Mouse (Mus musculus): ENCODE measurements around the gene Gm20388. TPM values are rescaled to one million over a fixed set of nuclear protein-coding genes. Genes with fewer than 3 reads are reported as not detected.
A peak's percentile ranks its signal among the peaks of the same experiment; 100 is the strongest.

Gm20388 gene
- total and polyA plus RNA-seq, 2 experiments from 2014 or later, result 51.3 TPM; not detected in 1

- Histone ChIP-seq H3K36me3 (ENCODE audit: insufficient read depth) (no peaks in the 10 kb centered on the region), H3K9me3 (ENCODE audit: low read length) (no peaks in the 10 kb centered on the region), H3K4me3 (ENCODE audit: low read depth, low read length) (peak within 1 kb of the TSS; percentile 89), H3K9ac (peak within 1 kb of the TSS; percentile 73), H3K4me1 (ENCODE audit: insufficient read depth) (peaks cover 23% of the 10 kb centered on the region), H3K4me2 (ENCODE audit: low read depth) (peak within 1 kb of the TSS; percentile 79), H3K27me3 (ENCODE audit: insufficient read depth, low read length) (no peaks in the 10 kb centered on the region), H3K27ac (ENCODE audit: low read depth, low read length) (peak within 1 kb of the TSS; percentile 76)
- ATAC-seq, result peak; percentile 81
- DNase-seq, result peak; percentile 94
- TF ChIP-seq CTCF (IDR thresholded peaks at IDR 0.05; ENCODE audit: low read depth), result no peak
- under 1% methylated on average over 32 of the region's 53 CpGs for WGBS
Measured at GRCm38 (mm10) chr8:124231176-124231484, 4320.5 kb downstream of the Gm20388 start, which contains the start of gene Galnt2. Galnt2 (plus strand) TSS chr8:124231391.

GRCm38 (mm10) chr8:124231485-124232279, 4321.0 kb downstream of the Gm20388 start:
- ATAC-seq (peak; percentile 80), DNase-seq (peak; percentile 19)
- Histone ChIP-seq H3K27ac (ENCODE audit: low read depth, low read length) (peak overlapping the region; percentile 76), H3K9ac (peak overlapping the region; percentile 73), H3K27me3 (ENCODE audit: insufficient read depth, low read length) (no peaks in the 10 kb centered on the region), H3K9me3 (ENCODE audit: low read length) (no peaks in the 10 kb centered on the region), H3K4me2 (ENCODE audit: low read depth) (peak overlapping the region; percentile 79), H3K4me3 (ENCODE audit: low read depth, low read length) (peak overlapping the region; percentile 89), H3K4me1 (ENCODE audit: insufficient read depth) (peaks cover 23% of the 10 kb centered on the region), H3K36me3 (ENCODE audit: insufficient read depth) (no peaks in the 10 kb centered on the region)
- TF ChIP-seq CTCF (IDR thresholded peaks at IDR 0.05; ENCODE audit: low read depth), result no peak
- WGBS, result 2% methylated on average over 82 of the region's 83 CpGs

DNA sequence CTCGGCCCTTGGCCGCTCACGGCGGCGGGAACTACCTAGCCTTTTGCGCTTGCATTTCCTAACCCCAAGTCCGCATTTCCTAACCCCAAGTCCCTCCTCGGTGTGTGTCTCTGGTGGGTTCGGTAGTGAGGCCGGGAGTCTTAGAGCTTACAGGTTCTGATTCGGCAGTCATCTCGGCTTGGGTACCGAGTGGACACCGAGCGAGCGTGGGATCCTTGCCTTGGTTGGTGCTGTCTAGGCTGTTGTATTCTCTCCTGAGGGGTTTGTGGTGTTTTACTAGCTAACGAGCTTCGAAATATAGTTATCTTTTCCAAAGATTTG, 4321.6 kb downstream of the Gm20388 start:
- peaks cover 23% of the 10 kb centered on the region for H3K4me1 ChIP-seq (ENCODE audit: insufficient read depth)
- peak overlapping the region; percentile 89 for H3K4me3 ChIP-seq (ENCODE audit: low read depth, low read length)
- H3K27me3 ChIP-seq (ENCODE audit: insufficient read depth, low read length), result no peaks in the 10 kb centered on the region
- DNase-seq (peak; percentile 27), ATAC-seq (no peak)
- no peaks in the 10 kb centered on the region for H3K9me3 ChIP-seq (ENCODE audit: low read length)
- 4% methylated on average over 18 of the region's 18 CpGs for WGBS
- no peaks in the 10 kb centered on the region for H3K36me3 ChIP-seq (ENCODE audit: insufficient read depth)
- peak overlapping the region; percentile 79 for H3K4me2 ChIP-seq (ENCODE audit: low read depth)
- no peak for TF ChIP-seq CTCF (IDR thresholded peaks at IDR 0.05; ENCODE audit: low read depth)
- H3K9ac ChIP-seq, result peak overlapping the region; percentile 73
- peak overlapping the region; percentile 16 for H3K27ac ChIP-seq (ENCODE audit: low read depth, low read length)

DNA sequence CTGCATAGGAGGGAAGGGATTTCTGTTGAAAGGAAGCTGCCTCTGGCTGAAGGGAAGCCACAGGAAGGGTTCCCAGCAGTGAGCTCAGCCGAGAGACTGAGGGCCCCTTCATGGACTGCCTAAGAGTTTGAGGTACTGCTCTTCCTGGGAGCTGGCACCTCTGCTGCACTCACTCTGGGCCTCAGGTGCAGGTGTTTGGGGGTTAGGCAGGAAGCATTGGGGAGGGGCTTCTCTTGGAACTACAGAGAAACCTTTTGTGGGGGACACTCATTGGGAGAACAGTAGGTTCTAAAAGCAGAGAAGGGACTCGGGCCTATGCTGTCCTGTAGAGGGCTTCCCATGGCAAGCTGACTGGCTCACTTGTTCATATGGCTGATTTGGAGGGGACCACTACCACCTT, 4323.9 kb downstream of the Gm20388 start:
- H3K9ac ChIP-seq, result peak overlapping the region; percentile 6; the same call in 1 of the 2 replicates
- H3K4me2 ChIP-seq (ENCODE audit: low read depth), result no peak overlapping the region
- peaks cover 23% of the 10 kb centered on the region for H3K4me1 ChIP-seq (ENCODE audit: insufficient read depth)
- ATAC-seq (no peak), DNase-seq (no peak)
- no peak overlapping the region for H3K4me3 ChIP-seq (ENCODE audit: low read depth, low read length)
- no peaks in the 10 kb centered on the region for H3K27me3 ChIP-seq (ENCODE audit: insufficient read depth, low read length)
- H3K27ac ChIP-seq (ENCODE audit: low read depth, low read length), result no peak overlapping the region
- TF ChIP-seq CTCF (IDR thresholded peaks at IDR 0.05; ENCODE audit: low read depth), result no peak
- no peaks in the 10 kb centered on the region for H3K9me3 ChIP-seq (ENCODE audit: low read length)
- 58% methylated on average over 2 of the region's 2 CpGs for WGBS
- H3K36me3 ChIP-seq (ENCODE audit: insufficient read depth), result no peaks in the 10 kb centered on the region

DNA sequence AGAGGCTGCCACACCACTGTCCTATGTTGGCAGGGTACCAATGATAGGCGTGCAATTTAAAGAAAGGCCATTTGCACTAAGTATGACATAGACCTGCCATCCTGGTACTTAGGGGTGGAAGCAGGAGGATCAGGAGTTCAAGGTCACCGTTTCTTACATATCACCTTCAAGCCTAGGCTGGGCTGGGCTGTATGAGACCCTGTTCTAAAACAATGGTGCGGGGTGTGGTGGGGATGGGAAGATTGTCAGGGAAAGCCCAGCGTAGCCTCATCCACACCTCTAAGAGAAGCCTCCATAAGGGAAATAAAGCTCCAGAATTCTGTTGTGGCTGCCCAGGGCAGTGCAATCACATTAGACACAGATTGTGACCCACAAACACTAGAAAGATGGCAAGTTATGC, 4324.9 kb downstream of the Gm20388 start:
- H3K4me3 ChIP-seq (ENCODE audit: low read depth, low read length), result no peak overlapping the region
- H3K36me3 ChIP-seq (ENCODE audit: insufficient read depth), result no peaks in the 10 kb centered on the region
- ATAC-seq (no peak), DNase-seq (no peak)
- H3K9ac ChIP-seq, result no peak overlapping the region
- no peaks in the 10 kb centered on the region for H3K9me3 ChIP-seq (ENCODE audit: low read length)
- WGBS, result 91% methylated on average over 4 of the region's 4 CpGs
- no peak overlapping the region for H3K27ac ChIP-seq (ENCODE audit: low read depth, low read length)
- no peaks in the 10 kb centered on the region for H3K27me3 ChIP-seq (ENCODE audit: insufficient read depth, low read length)
- TF ChIP-seq CTCF (IDR thresholded peaks at IDR 0.05; ENCODE audit: low read depth), result no peak
- H3K4me2 ChIP-seq (ENCODE audit: low read depth), result no peak overlapping the region
- peaks cover 23% of the 10 kb centered on the region for H3K4me1 ChIP-seq (ENCODE audit: insufficient read depth)

DNA sequence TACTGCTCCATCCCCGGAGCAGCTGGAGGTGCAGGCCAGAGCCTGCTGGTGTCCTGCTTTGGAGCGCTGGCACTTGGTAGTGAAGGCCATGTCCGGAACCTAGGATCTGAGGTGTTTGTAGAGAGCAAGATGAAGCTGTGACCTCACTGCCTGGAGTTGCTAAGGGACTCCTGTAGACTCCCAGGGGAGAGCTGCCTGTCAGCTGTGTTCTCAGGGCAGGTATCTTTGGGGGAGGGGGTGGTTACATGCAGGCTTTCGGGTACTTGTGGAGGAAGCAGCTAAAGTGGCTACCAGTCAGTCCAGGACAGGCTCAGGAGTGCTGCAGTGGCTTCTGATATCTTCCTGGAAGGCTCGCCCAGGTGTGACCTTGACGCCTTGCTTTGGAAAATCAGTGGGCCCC, 4328.7 kb downstream of the Gm20388 start:
- Histone ChIP-seq H3K4me2 (ENCODE audit: low read depth) (no peak overlapping the region), H3K9ac (no peak overlapping the region), H3K27me3 (ENCODE audit: insufficient read depth, low read length) (no peaks in the 10 kb centered on the region), H3K4me3 (ENCODE audit: low read depth, low read length) (no peak overlapping the region), H3K27ac (ENCODE audit: low read depth, low read length) (no peak overlapping the region), H3K36me3 (ENCODE audit: insufficient read depth) (no peaks in the 10 kb centered on the region), H3K9me3 (ENCODE audit: low read length) (no peaks in the 10 kb centered on the region), H3K4me1 (ENCODE audit: insufficient read depth) (peaks cover 6% of the 10 kb centered on the region)
- ATAC-seq (no peak), DNase-seq (no peak)
- TF ChIP-seq CTCF (IDR thresholded peaks at IDR 0.05; ENCODE audit: low read depth), result no peak
- 86% methylated on average over 6 of the region's 6 CpGs for WGBS

DNA sequence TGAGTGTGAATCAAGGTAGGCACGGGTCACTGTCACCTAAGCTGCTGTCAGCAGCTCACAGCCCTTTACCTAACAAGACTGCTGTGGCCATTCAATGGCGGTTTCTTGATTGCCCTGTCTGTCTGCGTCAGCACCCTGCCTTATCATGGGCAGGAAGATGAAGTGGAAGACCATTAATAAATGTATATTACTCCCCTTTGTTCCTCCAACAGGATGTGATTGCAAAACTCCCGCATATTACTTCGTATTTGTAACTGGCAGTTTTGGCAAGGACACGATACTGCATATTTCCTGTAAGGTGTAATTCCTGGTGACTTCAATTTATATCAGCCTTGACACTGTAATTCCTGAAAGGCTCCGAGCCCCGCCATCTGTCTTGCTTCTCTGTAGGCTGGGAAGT, 4330.3 kb downstream of the Gm20388 start:
- no peaks in the 10 kb centered on the region for H3K27me3 ChIP-seq (ENCODE audit: insufficient read depth, low read length)
- DNase-seq, result no peak
- no peak for ATAC-seq
- no peak overlapping the region for H3K4me3 ChIP-seq (ENCODE audit: low read depth, low read length)
- no peak for TF ChIP-seq CTCF (IDR thresholded peaks at IDR 0.05; ENCODE audit: low read depth)
- H3K36me3 ChIP-seq (ENCODE audit: insufficient read depth), result no peaks in the 10 kb centered on the region
- no peak overlapping the region for H3K9ac ChIP-seq
- H3K9me3 ChIP-seq (ENCODE audit: low read length), result no peaks in the 10 kb centered on the region
- no peak overlapping the region for H3K4me2 ChIP-seq (ENCODE audit: low read depth)
- H3K4me1 ChIP-seq (ENCODE audit: insufficient read depth), result no peaks in the 10 kb centered on the region
- no peak overlapping the region for H3K27ac ChIP-seq (ENCODE audit: low read depth, low read length)
- 74% methylated on average over 8 of the region's 8 CpGs for WGBS

Data from forebrain, postnatal 0 days (tissue).